Mouse (Mus musculus): ENCODE data around the gene Olfr136.

The Olfr136 gene

GRCm38 (mm10) chr17:38329531-38329930 lies at the start of gene Olfr136:
Gene Olfr136, plus strand, starts transcription at chr17:38329831.
- DNase-seq (ENCODE audit: low read depth in 2 of 2, low spot score in 2 of 2): no peak

DNA sequence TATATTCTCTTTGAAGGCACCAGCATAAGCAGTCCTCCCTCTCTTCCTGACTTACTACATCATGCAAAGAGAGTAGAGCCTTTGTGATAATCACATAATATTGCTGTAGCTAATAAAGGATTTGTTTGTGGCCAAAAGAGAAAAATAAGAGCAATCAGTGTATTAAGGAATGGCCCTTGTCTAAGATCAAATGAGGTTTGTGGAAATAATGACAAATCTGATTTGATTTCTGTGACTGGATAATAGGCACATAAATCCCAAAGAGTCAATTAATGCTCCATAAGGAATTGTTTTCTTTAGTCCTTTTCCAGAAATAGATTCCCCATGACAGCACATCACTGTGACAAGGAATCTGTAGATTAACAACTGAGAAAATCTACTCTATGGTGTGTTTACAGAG lies 22.2 kb upstream of the Olfr136 start, which contains the start of gene Olfr137:
Gene Olfr137, minus strand, starts transcription at position 101 of the 400 bp plus-strand sequence.
- DNase-seq (ENCODE audit: low read depth in 2 of 2, low spot score in 2 of 2): no peak
